Mouse (Mus musculus): Measurements from ENCODE around the gene Tns1. TPM values are rescaled to one million over a fixed set of nuclear protein-coding genes. Genes with fewer than 3 reads are reported as not detected.

Gene Tns1
- polyA plus RNA-seq, 1 experiment: 6.5 TPM

DNA sequence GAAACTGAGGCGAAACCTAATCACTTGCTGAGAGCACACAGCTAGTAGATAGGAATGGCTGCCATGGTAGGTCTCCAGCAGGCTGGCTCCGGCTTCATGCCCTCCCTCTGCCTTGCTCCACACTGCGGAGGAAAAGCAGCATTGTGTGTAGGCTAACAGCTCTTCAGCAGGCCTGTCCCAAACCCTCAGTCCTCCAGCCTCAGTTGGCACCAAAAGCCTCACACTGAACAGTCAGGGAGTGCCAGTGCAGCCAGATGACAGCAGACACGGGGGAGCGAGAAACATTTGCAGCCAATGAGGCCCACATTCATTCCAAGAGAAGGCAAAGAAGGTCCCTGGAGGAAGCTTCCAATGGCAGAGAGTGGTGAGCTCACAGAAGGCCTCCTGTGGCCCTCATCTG lies 91.3 kb downstream of the Tns1 start:
- no peak overlapping the region for H3K27ac ChIP-seq (ENCODE audit: insufficient read depth, low read length)
- H3K4me3 ChIP-seq (ENCODE audit: low read depth, low read length): no peak overlapping the region

GRCm38 (mm10) chr1:74031771-74032609 lies 92.3 kb downstream of the Tns1 start:
- Histone ChIP-seq H3K36me3 (ENCODE audit: control insufficient read depth, insufficient read depth, low read length, poor library complexity, severe bottlenecking) (no peaks in the 10 kb centered on the region), H3K4me3 (ENCODE audit: low read depth, low read length) (no peak overlapping the region), H3K27me3 (ENCODE audit: control insufficient read depth, insufficient read depth, low read length, poor library complexity, severe bottlenecking) (no peaks in the 10 kb centered on the region), H3K9me3 (replicated peaks; ENCODE audit: control insufficient read depth, insufficient read depth, low read length, poor library complexity, severe bottlenecking) (no peaks in the 10 kb centered on the region), H3K4me1 (ENCODE audit: control insufficient read depth, insufficient read depth, low read length) (peaks cover 2% of the 10 kb centered on the region), H3K9ac (ENCODE audit: low read depth, poor library complexity, severe bottlenecking) (no peak overlapping the region), H3K27ac (ENCODE audit: insufficient read depth, low read length) (no peak overlapping the region)
- TF ChIP-seq CTCF (IDR thresholded peaks at IDR 0.05; ENCODE audit: low read depth, low read length): no peak
- TF ChIP-seq EP300 (IDR thresholded peaks at IDR 0.05; ENCODE audit: insufficient read depth, low read depth, low read length): no peak
- no peak for TF ChIP-seq POLR2A (IDR thresholded peaks at IDR 0.05; ENCODE audit: insufficient read depth, low read length)

More for the DNA sequence above, 91.3 kb downstream of the Tns1 start:
- H3K9ac ChIP-seq (ENCODE audit: low read depth, poor library complexity, severe bottlenecking): no peak overlapping the region
- H3K27me3 ChIP-seq (ENCODE audit: control insufficient read depth, insufficient read depth, low read length, poor library complexity, severe bottlenecking): no peaks in the 10 kb centered on the region
- H3K36me3 ChIP-seq (ENCODE audit: control insufficient read depth, insufficient read depth, low read length, poor library complexity, severe bottlenecking): no peaks in the 10 kb centered on the region
- no peaks in the 10 kb centered on the region for H3K9me3 ChIP-seq (replicated peaks; ENCODE audit: control insufficient read depth, insufficient read depth, low read length, poor library complexity, severe bottlenecking)
- H3K4me1 ChIP-seq (ENCODE audit: control insufficient read depth, insufficient read depth, low read length): peaks cover 2% of the 10 kb centered on the region
- TF ChIP-seq EP300 (IDR thresholded peaks at IDR 0.05; ENCODE audit: insufficient read depth, low read depth, low read length) (no peak), CTCF (IDR thresholded peaks at IDR 0.05; ENCODE audit: low read depth, low read length) (no peak), POLR2A (IDR thresholded peaks at IDR 0.05; ENCODE audit: insufficient read depth, low read length) (no peak)

GRCm38 (mm10) chr1:74030901-74031360 lies 93.3 kb downstream of the Tns1 start:
- Histone ChIP-seq H3K4me3 (ENCODE audit: low read depth, low read length) (no peak overlapping the region), H3K4me1 (ENCODE audit: control insufficient read depth, insufficient read depth, low read length) (peaks cover 2% of the 10 kb centered on the region)

DNA sequence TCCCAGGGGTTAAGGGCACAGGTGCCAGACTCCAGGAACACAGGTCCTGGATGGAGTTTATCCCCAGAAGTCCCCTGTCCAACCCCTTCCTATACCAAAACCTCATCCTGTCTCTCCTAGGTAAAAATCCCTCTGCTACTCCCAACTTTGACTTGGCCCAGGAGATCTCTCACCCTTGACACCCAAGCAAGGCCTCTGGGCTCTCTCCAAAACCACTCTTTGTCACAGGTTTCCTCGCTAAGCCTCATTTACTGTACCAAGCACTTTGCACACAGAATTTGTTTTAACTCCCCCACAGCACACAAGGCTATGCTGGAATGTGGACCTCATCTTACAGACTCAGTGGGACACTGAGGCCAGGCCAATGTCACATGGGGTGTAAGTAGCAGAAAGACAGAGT lies 94.0 kb downstream of the Tns1 start:
- TF ChIP-seq CTCF (IDR thresholded peaks at IDR 0.05; ENCODE audit: low read depth, low read length) (no peak), EP300 (IDR thresholded peaks at IDR 0.05; ENCODE audit: insufficient read depth, low read depth, low read length) (no peak), POLR2A (IDR thresholded peaks at IDR 0.05; ENCODE audit: insufficient read depth, low read length) (no peak)
- no peaks in the 10 kb centered on the region for H3K9me3 ChIP-seq (replicated peaks; ENCODE audit: control insufficient read depth, insufficient read depth, low read length, poor library complexity, severe bottlenecking)
- no peaks in the 10 kb centered on the region for H3K36me3 ChIP-seq (ENCODE audit: control insufficient read depth, insufficient read depth, low read length, poor library complexity, severe bottlenecking)
- no peak overlapping the region for H3K27ac ChIP-seq (ENCODE audit: insufficient read depth, low read length)
- no peaks in the 10 kb centered on the region for H3K27me3 ChIP-seq (ENCODE audit: control insufficient read depth, insufficient read depth, low read length, poor library complexity, severe bottlenecking)
- peaks cover 2% of the 10 kb centered on the region for H3K4me1 ChIP-seq (ENCODE audit: control insufficient read depth, insufficient read depth, low read length)
- no peak overlapping the region for H3K4me3 ChIP-seq (ENCODE audit: low read depth, low read length)
- no peak overlapping the region for H3K9ac ChIP-seq (ENCODE audit: low read depth, poor library complexity, severe bottlenecking)

More at GRCm38 (mm10) chr1:74030901-74031360, 93.3 kb downstream of the Tns1 start:
- Histone ChIP-seq H3K36me3 (ENCODE audit: control insufficient read depth, insufficient read depth, low read length, poor library complexity, severe bottlenecking) (no peaks in the 10 kb centered on the region), H3K9ac (ENCODE audit: low read depth, poor library complexity, severe bottlenecking) (no peak overlapping the region), H3K27me3 (ENCODE audit: control insufficient read depth, insufficient read depth, low read length, poor library complexity, severe bottlenecking) (no peaks in the 10 kb centered on the region), H3K27ac (ENCODE audit: insufficient read depth, low read length) (no peak overlapping the region), H3K9me3 (replicated peaks; ENCODE audit: control insufficient read depth, insufficient read depth, low read length, poor library complexity, severe bottlenecking) (no peaks in the 10 kb centered on the region)
- TF ChIP-seq EP300 (IDR thresholded peaks at IDR 0.05; ENCODE audit: insufficient read depth, low read depth, low read length) (no peak), POLR2A (IDR thresholded peaks at IDR 0.05; ENCODE audit: insufficient read depth, low read length) (no peak), CTCF (IDR thresholded peaks at IDR 0.05; ENCODE audit: low read depth, low read length) (no peak)

DNA sequence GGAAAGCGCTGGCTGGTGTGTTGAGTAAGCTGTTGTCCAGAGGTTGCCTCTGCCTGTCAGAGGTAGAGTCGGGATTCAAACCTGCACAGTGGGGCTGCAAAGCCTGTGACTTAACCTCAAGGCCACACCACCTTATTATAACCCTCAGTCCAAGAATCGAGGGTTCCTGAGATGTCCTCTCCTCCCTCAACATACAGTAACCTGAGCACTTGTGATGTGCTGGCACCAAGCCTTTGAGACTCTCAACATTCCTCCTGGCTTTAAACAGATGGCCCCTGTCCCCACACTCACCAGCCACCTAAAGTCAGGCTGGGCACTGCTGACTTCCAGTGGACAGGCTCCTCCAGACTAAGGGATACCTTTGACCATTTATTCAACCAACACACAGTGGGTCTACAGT lies 94.6 kb downstream of the Tns1 start:
- Histone ChIP-seq H3K27ac (ENCODE audit: insufficient read depth, low read length) (no peak overlapping the region), H3K36me3 (ENCODE audit: control insufficient read depth, insufficient read depth, low read length, poor library complexity, severe bottlenecking) (no peaks in the 10 kb centered on the region), H3K27me3 (ENCODE audit: control insufficient read depth, insufficient read depth, low read length, poor library complexity, severe bottlenecking) (no peaks in the 10 kb centered on the region), H3K4me1 (ENCODE audit: control insufficient read depth, insufficient read depth, low read length) (peaks cover 2% of the 10 kb centered on the region), H3K4me3 (ENCODE audit: low read depth, low read length) (no peak overlapping the region), H3K9ac (ENCODE audit: low read depth, poor library complexity, severe bottlenecking) (no peak overlapping the region), H3K9me3 (replicated peaks; ENCODE audit: control insufficient read depth, insufficient read depth, low read length, poor library complexity, severe bottlenecking) (no peaks in the 10 kb centered on the region)
- TF ChIP-seq EP300 (IDR thresholded peaks at IDR 0.05; ENCODE audit: insufficient read depth, low read depth, low read length) (no peak), CTCF (IDR thresholded peaks at IDR 0.05; ENCODE audit: low read depth, low read length) (no peak), POLR2A (IDR thresholded peaks at IDR 0.05; ENCODE audit: insufficient read depth, low read length) (no peak)

- Histone ChIP-seq H3K27ac (ENCODE audit: insufficient read depth, low read length) (no peak overlapping the region), H3K9ac (ENCODE audit: low read depth, poor library complexity, severe bottlenecking) (no peak overlapping the region), H3K4me1 (ENCODE audit: control insufficient read depth, insufficient read depth, low read length) (peaks cover 2% of the 10 kb centered on the region), H3K4me3 (ENCODE audit: low read depth, low read length) (no peak overlapping the region), H3K27me3 (ENCODE audit: control insufficient read depth, insufficient read depth, low read length, poor library complexity, severe bottlenecking) (no peaks in the 10 kb centered on the region), H3K36me3 (ENCODE audit: control insufficient read depth, insufficient read depth, low read length, poor library complexity, severe bottlenecking) (no peaks in the 10 kb centered on the region), H3K9me3 (replicated peaks; ENCODE audit: control insufficient read depth, insufficient read depth, low read length, poor library complexity, severe bottlenecking) (no peaks in the 10 kb centered on the region)
- no peak for TF ChIP-seq CTCF (IDR thresholded peaks at IDR 0.05; ENCODE audit: low read depth, low read length)
- no peak for TF ChIP-seq EP300 (IDR thresholded peaks at IDR 0.05; ENCODE audit: insufficient read depth, low read depth, low read length)
- TF ChIP-seq POLR2A (IDR thresholded peaks at IDR 0.05; ENCODE audit: insufficient read depth, low read length): no peak
Observed at GRCm38 (mm10) chr1:74028881-74029266, 95.4 kb downstream of the Tns1 start.

Measured in ES-Bruce4 (cell line).